Comparison of ENCODE assay signal across 7 mouse cellular contexts in the genomic region with DNA sequence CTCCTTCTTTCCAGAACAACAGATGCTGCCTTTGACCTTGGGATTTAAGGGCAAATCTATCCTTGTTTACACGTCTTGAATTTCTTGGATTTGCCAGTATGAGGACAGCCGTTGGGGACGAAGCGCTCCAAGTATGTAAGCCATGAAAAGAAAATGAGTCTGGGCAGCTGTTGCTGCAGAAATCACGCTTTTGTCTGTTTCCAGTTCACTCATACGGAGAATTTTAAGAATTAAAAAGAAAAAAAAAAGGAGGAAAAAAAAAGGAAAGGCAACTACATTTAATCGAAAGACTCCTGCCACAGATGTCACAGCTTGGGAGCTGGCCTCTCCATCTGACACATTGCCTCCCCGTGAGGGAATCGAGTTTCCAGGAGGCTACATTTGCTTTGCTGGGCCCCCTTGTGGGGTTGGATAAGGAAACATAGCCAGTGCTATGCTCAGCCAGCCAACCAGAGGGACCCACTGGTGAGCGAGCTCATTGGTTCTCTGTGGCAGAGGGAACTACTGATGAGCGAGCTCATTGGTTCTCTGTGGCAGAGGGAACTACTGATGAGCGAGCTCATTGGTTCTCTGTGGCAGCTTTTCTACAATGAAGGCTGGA.
DNase-seq lines count a peak whose midpoint lies in the region; ATAC-seq lines count a peak whose summit lies in the region.

No protein-coding gene starts in this region.

- 52% methylated on average over 12 of the region's 12 CpGs for WGBS in intestine, embryonic 16.5 days

- peak overlapping the region; percentile 54 for H3K27ac ChIP-seq in intestine, embryonic 16.5 days (ENCODE audit: low read length)

- intact Hi-C loops in left cerebral cortex, postnatal 14 days (cut with DNase I) = loop anchor here (5.0 to 10.0 kb wide), 2 partner anchors 142 to 234 kb away; no protein-coding TSS in a partner anchor

- H3K4me2 ChIP-seq in intestine, embryonic 16.5 days (ENCODE audit: low read depth, low read length) = no peak overlapping the region

- no peaks in the 10 kb centered on the region for H3K9me3 ChIP-seq in intestine, embryonic 16.5 days (ENCODE audit: control insufficient read depth, low read length)

- ATAC-seq in intestine, embryonic 16.5 days = peak; percentile 77
- peak; percentile 92 for ATAC-seq in megakaryocyte progenitor cell, adult 5-6 weeks (replicated peaks; ENCODE audit: poor library complexity)

- peak; percentile 33 to 41 for DNase-seq in adrenal gland, postnatal 36 days
- peak; percentile 29 for DNase-seq in embryo, embryonic 9.5 days (ENCODE audit: extremely low spot score)
- peak; percentile 99 for DNase-seq in heart, adult 11 months
- DNase-seq in left cerebral cortex, postnatal 14 days (ENCODE audit: low spot score in 2 of 2) = peak; percentile 62 to 75
- DNase-seq in right cerebral cortex, postnatal 36 days (ENCODE audit: low spot score in 2 of 2) = peak; percentile 63 to 69

- H3K36me3 ChIP-seq in intestine, embryonic 16.5 days (ENCODE audit: control insufficient read depth, insufficient read depth, low read length) = no peaks in the 10 kb centered on the region

- no peak overlapping the region for H3K9ac ChIP-seq in intestine, embryonic 16.5 days (ENCODE audit: low read depth, low read length)

- no peak overlapping the region for H3K4me3 ChIP-seq in intestine, embryonic 16.5 days (ENCODE audit: low read length)

- H3K4me1 ChIP-seq in intestine, embryonic 16.5 days (ENCODE audit: control insufficient read depth, insufficient read depth, low read length) = no peaks in the 10 kb centered on the region

- no peaks in the 10 kb centered on the region for H3K27me3 ChIP-seq in intestine, embryonic 16.5 days (replicated peaks; ENCODE audit: control insufficient read depth, insufficient read depth, low read length)

Comparison
In these comparisons a context has a peak if more than half of its experiments do, and no peak if none do; other contexts are left out.
1. DNase-seq: peak in every context shown above with its lines; median percentile 99 in heart, adult 11 months; 68 in left cerebral cortex, postnatal 14 days; 66 in right cerebral cortex, postnatal 36 days; 37 in adrenal gland, postnatal 36 days; 29 in embryo, embryonic 9.5 days.